Mouse (Mus musculus) forebrain, embryonic 11.5 days (tissue): ENCODE data around the gene Cdk18. TPM values are rescaled to one million over a fixed set of nuclear protein-coding genes. Genes with fewer than 3 reads are reported as not detected.

Experiments
- ATAC-seq: fragments of 200-750 bp; cut with Nextera tagmentation; replicated peaks from 2 replicates; pipeline ENCODE4 v1.8.0; 2017; ENCODE audit warnings: moderate TSS enrichment; ENCODE audit not compliant: low FRiP score
- DNase-seq: peaks from one replicate; pipeline ENCODE4 v3.0.0-alpha.2; 2017; ENCODE audit warnings: low spot score
- H3K27ac ChIP-seq: fragments of 300-500 bp; sonication (generic); 2 replicates; pipeline ENCODE4 v1.5.1; 2014; ENCODE audit warnings: low read depth, low read length
- H3K27me3 ChIP-seq: fragments of 300-500 bp; sonication (generic); 2 replicates; pipeline ENCODE4 v1.6.1; 2014; ENCODE audit warnings: mild to moderate bottlenecking, low read length, mixed read lengths; ENCODE audit not compliant: control insufficient read depth, insufficient read depth
- H3K36me3 ChIP-seq: fragments of 300-500 bp; sonication (generic); 2 replicates; pipeline ENCODE4 v1.6.1; 2014; ENCODE audit warnings: mild to moderate bottlenecking, low read length, moderate library complexity, mixed read lengths; ENCODE audit not compliant: control insufficient read depth, insufficient read depth
- H3K4me1 ChIP-seq: fragments of 300-500 bp; sonication (generic); replicated peaks from 2 replicates; pipeline ENCODE4 v1.6.1; 2014; ENCODE audit warnings: low read length, mixed read lengths; ENCODE audit not compliant: control insufficient read depth, insufficient read depth
- H3K4me2 ChIP-seq: fragments of 300-500 bp; sonication (generic); 2 replicates; pipeline ENCODE4 v1.6.1; 2014; ENCODE audit warnings: low read depth, mild to moderate bottlenecking, low read length, moderate library complexity, mixed read lengths; ENCODE audit not compliant: severe bottlenecking
- H3K4me3 ChIP-seq: fragments of 300-500 bp; sonication (generic); 2 replicates; pipeline ENCODE4 v1.5.1; 2014; ENCODE audit warnings: low read depth, low read length
- H3K9ac ChIP-seq: fragments of 300-500 bp; sonication (generic); 2 replicates; pipeline ENCODE4 v1.6.1; 2014; ENCODE audit warnings: low read length
- H3K9me3 ChIP-seq: fragments of 300-500 bp; sonication (generic); 2 replicates; pipeline ENCODE4 v1.6.1; 2016; ENCODE audit warnings: low read length, mixed read lengths; ENCODE audit not compliant: control insufficient read depth
- WGBS: fragments of 180-500 bp; shearing (Covaris S2); extraction: QIAGEN DNeasy Blood & Tissue Kit; methylation state at CpG from one replicate; pipeline ENCODE4 v1.1.7; 2014; 5-methylcytosine and 5-hydroxymethylcytosine counted together
- polyA plus RNA-seq: library from polyadenylated mRNA; unstranded; fragments of >200 nt; fragmentation: Nextera tagmentation; extraction: Ambion mirVana; gene quantifications from 2 replicates; pipeline ENCODE4 v1.2.1, GENCODE M21; 2014

Gene Cdk18
- polyA plus RNA-seq, 1 experiment from 2014 or later: 0.35 TPM

- Histone ChIP-seq H3K4me1 (peaks cover 3% of the 10 kb centered on the region; the same call in 1 of the 2 replicates), H3K36me3 (no peaks in the 10 kb centered on the region)
Measured at GRCm38 (mm10) chr1:132137935-132138575, 1.4 kb downstream of the Cdk18 start.

GRCm38 (mm10) chr1:132136847-132137246 lies 2.6 kb downstream of the Cdk18 start:
- no peak overlapping the region for H3K27ac ChIP-seq
- no peak for DNase-seq
- 85% methylated on average over 3 of the region's 3 CpGs for WGBS
- H3K27me3 ChIP-seq: peaks cover 10% of the 10 kb centered on the region
- H3K9ac ChIP-seq: no peak overlapping the region
- H3K9me3 ChIP-seq: no peaks in the 10 kb centered on the region
- no peaks in the 10 kb centered on the region for H3K36me3 ChIP-seq
- peaks cover 3% of the 10 kb centered on the region; the same call in 1 of the 2 replicates for H3K4me1 ChIP-seq
- no peak overlapping the region for H3K4me2 ChIP-seq
- no peak overlapping the region for H3K4me3 ChIP-seq
- ATAC-seq: no peak

More at GRCm38 (mm10) chr1:132137935-132138575, 1.4 kb downstream of the Cdk18 start:
- Histone ChIP-seq H3K9me3 (no peaks in the 10 kb centered on the region), H3K27me3 (peaks cover 10% of the 10 kb centered on the region), H3K27ac (no peak overlapping the region), H3K4me2 (no peak overlapping the region), H3K9ac (no peak overlapping the region; the same call in 1 of the 2 replicates), H3K4me3 (no peak overlapping the region)
- DNase-seq: no peak
- no peak for ATAC-seq
- WGBS: 67% methylated on average over 9 of the region's 9 CpGs

GRCm38 (mm10) chr1:132135631-132136030 lies 3.9 kb downstream of the Cdk18 start:
- H3K9me3 ChIP-seq: no peaks in the 10 kb centered on the region
- ATAC-seq: no peak
- H3K27me3 ChIP-seq: peaks cover 10% of the 10 kb centered on the region
- 90% methylated on average over 7 of the region's 7 CpGs for WGBS
- no peak overlapping the region for H3K4me3 ChIP-seq
- DNase-seq: no peak
- H3K4me1 ChIP-seq: peaks cover 3% of the 10 kb centered on the region; the same call in 1 of the 2 replicates
- H3K4me2 ChIP-seq: no peak overlapping the region
- no peaks in the 10 kb centered on the region for H3K36me3 ChIP-seq
- H3K27ac ChIP-seq: no peak overlapping the region
- no peak overlapping the region for H3K9ac ChIP-seq

- no peaks in the 10 kb centered on the region; the same call in 1 of the 2 replicates for H3K4me1 ChIP-seq
- H3K4me3 ChIP-seq: no peak overlapping the region
- H3K9me3 ChIP-seq: no peaks in the 10 kb centered on the region
- ATAC-seq: no peak
- no peak overlapping the region for H3K4me2 ChIP-seq
- no peaks in the 10 kb centered on the region for H3K36me3 ChIP-seq
- no peak overlapping the region for H3K9ac ChIP-seq
- H3K27ac ChIP-seq: no peak overlapping the region
- DNase-seq: no peak
- WGBS: 83% methylated on average over 7 of the region's 7 CpGs
- no peaks in the 10 kb centered on the region for H3K27me3 ChIP-seq
Measured at GRCm38 (mm10) chr1:132128311-132128710, 11.2 kb downstream of the Cdk18 start.

GRCm38 (mm10) chr1:132125803-132126405 lies 13.6 kb downstream of the Cdk18 start:
- DNase-seq (no peak), ATAC-seq (no peak)
- H3K4me2 ChIP-seq: no peak overlapping the region
- no peak overlapping the region for H3K4me3 ChIP-seq
- H3K27ac ChIP-seq: no peak overlapping the region
- no peak overlapping the region for H3K9ac ChIP-seq
- H3K36me3 ChIP-seq: no peaks in the 10 kb centered on the region
- 78% methylated on average over 6 of the region's 6 CpGs for WGBS
- H3K9me3 ChIP-seq: no peaks in the 10 kb centered on the region
- no peaks in the 10 kb centered on the region for H3K27me3 ChIP-seq
- no peaks in the 10 kb centered on the region; the same call in 1 of the 2 replicates for H3K4me1 ChIP-seq

GRCm38 (mm10) chr1:132125249-132125648 lies 14.2 kb downstream of the Cdk18 start:
- DNase-seq (no peak), ATAC-seq (no peak)
- no peak overlapping the region for H3K4me3 ChIP-seq
- no peak overlapping the region for H3K9ac ChIP-seq
- WGBS: 59% methylated on average over 4 of the region's 4 CpGs
- H3K4me2 ChIP-seq: no peak overlapping the region
- no peaks in the 10 kb centered on the region for H3K36me3 ChIP-seq
- H3K9me3 ChIP-seq: no peaks in the 10 kb centered on the region
- H3K4me1 ChIP-seq: no peaks in the 10 kb centered on the region; the same call in 1 of the 2 replicates
- no peaks in the 10 kb centered on the region for H3K27me3 ChIP-seq
- H3K27ac ChIP-seq: no peak overlapping the region

- no peak for DNase-seq
- no peak overlapping the region for H3K9ac ChIP-seq
- no peak overlapping the region for H3K27ac ChIP-seq
- H3K4me3 ChIP-seq: no peak overlapping the region
- H3K27me3 ChIP-seq: no peaks in the 10 kb centered on the region
- no peaks in the 10 kb centered on the region for H3K9me3 ChIP-seq
- H3K4me1 ChIP-seq: no peaks in the 10 kb centered on the region; the same call in 1 of the 2 replicates
- no peak for ATAC-seq
- no peaks in the 10 kb centered on the region for H3K36me3 ChIP-seq
- 60% methylated on average over 9 of the region's 9 CpGs for WGBS
- H3K4me2 ChIP-seq: no peak overlapping the region
Measured at GRCm38 (mm10) chr1:132123420-132124014, 16.0 kb downstream of the Cdk18 start.

- DNase-seq: no peak
- Histone ChIP-seq H3K9ac (no peak overlapping the region), H3K9me3 (no peaks in the 10 kb centered on the region), H3K4me3 (no peak overlapping the region), H3K4me2 (no peak overlapping the region), H3K27ac (no peak overlapping the region), H3K27me3 (no peaks in the 10 kb centered on the region), H3K36me3 (no peaks in the 10 kb centered on the region), H3K4me1 (no peaks in the 10 kb centered on the region; the same call in 1 of the 2 replicates)
- 86% methylated on average over 6 of the region's 6 CpGs for WGBS
- ATAC-seq: no peak
Measured at GRCm38 (mm10) chr1:132121895-132122294, 17.6 kb downstream of the Cdk18 start.
